Mouse (Mus musculus) myocyte (in vitro differentiated cells): ENCODE data around the gene Cd83.

ENCODE experiments used
- CEBPB ChIP-seq: IDR thresholded peaks from 2 replicates; pipeline ENCODE4 v1.6.1; 2011; ENCODE audit warnings: mild to moderate bottlenecking, moderate library complexity; ENCODE audit not compliant: poor library complexity, insufficient read depth, severe bottlenecking
- MYOG ChIP-seq, 3 experiments: IDR thresholded peaks; one replicate each; pipeline ENCODE4 v1.6.1; 2011; ENCODE audit warnings: control low read depth in 2 of 3, low read depth in 2 of 3, mild to moderate bottlenecking in 2 of 3; ENCODE audit not compliant: insufficient read length in 2 of 3, control insufficient read depth in 1 of 3, insufficient read depth in 1 of 3
- POLR2A ChIP-seq: IDR thresholded peaks from one replicate; pipeline ENCODE4 v1.6.1; 2011; ENCODE audit warnings: low read depth, mild to moderate bottlenecking, control low read depth, moderate library complexity; ENCODE audit not compliant: insufficient read length
- USF1 ChIP-seq: IDR thresholded peaks from one replicate; pipeline ENCODE4 v1.6.1; 2011; ENCODE audit warnings: low read depth, mild to moderate bottlenecking, control low read depth, moderate library complexity

DNA sequence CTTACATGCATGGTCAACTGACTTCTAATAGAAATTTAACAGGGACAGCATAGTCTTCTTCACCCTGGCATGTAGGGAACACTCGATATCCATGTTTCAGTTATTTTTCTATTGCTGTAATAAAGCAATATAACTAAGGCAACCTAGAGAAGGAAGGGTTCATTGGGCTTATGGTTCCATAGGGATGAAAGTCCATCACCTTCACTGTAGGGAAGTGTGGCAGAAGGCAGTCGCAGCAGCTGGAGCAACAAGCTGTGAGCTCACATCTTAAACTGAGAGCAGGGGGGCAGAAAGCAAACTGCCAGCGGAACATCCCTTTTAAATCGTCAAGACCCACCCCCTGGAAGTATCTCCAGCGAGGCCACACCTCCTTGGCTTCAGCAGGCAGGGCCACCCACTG is 44.1 kb downstream of the Cd83 start:
- TF ChIP-seq USF1 = no peak
- no peak for TF ChIP-seq POLR2A
- TF ChIP-seq CEBPB = no peak
- TF ChIP-seq MYOG (IDR thresholded peaks at IDR 0.05; ENCODE audit: control insufficient read depth in 1 of 3, insufficient read depth in 1 of 3, insufficient read length in 2 of 3, low read depth in 2 of 3) = no peak
